Mouse (Mus musculus): ENCODE data around the gene Pcdh15. TPM values are rescaled to one million over a fixed set of nuclear protein-coding genes. Genes with fewer than 3 reads are reported as not detected.

Pcdh15 gene
- polyA plus RNA-seq, 1 experiment from 2014 or later: 0.41 TPM

DNA sequence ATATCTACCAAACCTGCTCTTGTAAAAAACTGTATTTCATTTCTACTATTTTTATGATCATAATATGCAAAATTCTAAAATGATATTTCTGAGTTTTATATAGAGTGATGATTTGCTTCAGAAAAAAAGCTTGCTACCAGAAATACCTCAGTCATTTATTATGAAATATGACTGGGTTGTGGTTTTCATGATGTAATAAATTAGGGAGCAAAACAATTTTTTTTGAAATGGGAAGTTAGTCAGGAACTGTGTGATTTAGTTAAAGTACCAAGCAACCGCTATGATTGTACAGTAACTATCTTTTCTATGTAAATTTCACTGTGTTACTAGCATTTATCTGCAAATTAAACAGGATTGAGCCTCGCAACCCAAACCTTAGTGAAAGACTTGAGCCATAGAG lies 1480.8 kb downstream of the Pcdh15 start:
- no peaks in the 10 kb centered on the region for H3K27me3 ChIP-seq
- DNase-seq (ENCODE audit: low read depth, low spot score): no peak
- ChIA-PET CTCF (interaction anchor here (1.6 kb wide), 1 partner anchor 10 kb away, joined by 3 read pairs; no protein-coding TSS in a partner anchor), POLR2A (no interaction called here)
- no peak for ATAC-seq
- in situ Hi-C loops (cut with MboI; ENCODE audit: low pct_unique_long_range_greater_than_20kb): no loop called here
- no peak for TF ChIP-seq CTCF (IDR thresholded peaks at IDR 0.05)

DNA sequence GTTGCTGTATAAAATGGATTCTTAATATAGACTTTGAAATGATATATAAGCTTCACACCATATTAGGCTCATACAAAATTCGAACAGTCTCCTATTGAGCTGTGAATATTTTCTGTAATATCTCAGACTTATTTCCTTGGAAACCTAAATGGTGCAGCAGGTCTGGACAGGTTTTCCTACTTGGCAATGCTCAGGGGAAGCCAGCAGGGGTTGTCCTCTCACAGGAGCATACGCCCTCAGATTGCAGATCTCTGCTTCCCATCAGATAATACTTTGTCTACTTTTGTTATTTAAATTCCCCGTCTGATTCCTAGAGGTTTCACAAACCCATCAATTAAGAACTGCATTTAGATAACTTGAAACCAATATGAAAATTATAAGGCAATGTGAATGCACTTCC lies 1492.7 kb downstream of the Pcdh15 start:
- peaks cover 4% of the 10 kb centered on the region for H3K27me3 ChIP-seq
- ChIA-PET CTCF (no interaction called here), POLR2A (no interaction called here)
- in situ Hi-C loops (cut with MboI; ENCODE audit: low pct_unique_long_range_greater_than_20kb): no loop called here
- DNase-seq (ENCODE audit: low read depth, low spot score): no peak
- TF ChIP-seq CTCF (IDR thresholded peaks at IDR 0.05): no peak
- no peak for ATAC-seq

DNA sequence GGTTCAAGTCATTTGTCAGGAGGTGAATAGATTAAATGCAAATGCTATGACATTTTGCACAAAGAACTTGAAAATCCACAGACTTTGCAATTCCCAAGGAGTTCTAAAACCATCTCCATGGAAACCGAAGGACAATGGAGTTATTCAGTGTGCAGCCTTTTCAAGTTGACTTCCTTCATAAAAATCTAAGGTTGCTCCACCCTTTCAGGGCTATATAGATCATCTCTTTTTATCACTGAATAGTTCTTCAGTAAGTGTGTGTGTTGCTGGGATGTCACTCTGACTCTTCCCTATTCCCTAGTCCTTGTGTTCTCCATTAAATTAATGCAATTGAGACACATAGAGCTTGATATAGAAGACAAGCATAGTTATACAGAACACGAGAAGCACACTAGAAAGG lies 1508.5 kb downstream of the Pcdh15 start:
- ChIA-PET POLR2A (no interaction called here), CTCF (no interaction called here)
- H3K27me3 ChIP-seq: no peaks in the 10 kb centered on the region
- DNase-seq (ENCODE audit: low read depth, low spot score): no peak
- no peak for ATAC-seq
- in situ Hi-C loops (cut with MboI; ENCODE audit: low pct_unique_long_range_greater_than_20kb): no loop called here
- TF ChIP-seq CTCF (IDR thresholded peaks at IDR 0.05): no peak

DNA sequence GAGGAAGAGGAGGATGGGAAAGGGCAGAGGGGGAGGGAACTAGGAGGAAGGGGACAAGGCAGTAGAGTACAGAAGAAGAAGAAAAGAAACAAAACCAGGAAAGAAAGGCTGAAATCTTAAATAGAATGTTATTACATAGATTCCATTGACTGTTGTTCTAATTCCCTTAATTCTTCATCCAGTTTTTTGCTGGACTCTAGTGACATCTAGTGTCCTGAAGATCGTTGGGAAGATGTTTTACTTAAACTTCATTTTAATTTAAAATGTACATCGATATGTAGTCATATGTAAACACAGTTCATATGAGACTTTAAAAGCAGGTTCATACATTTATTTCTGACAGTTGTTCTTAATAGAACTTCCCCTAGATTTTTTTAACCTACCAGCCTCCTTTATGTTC lies 1522.7 kb downstream of the Pcdh15 start:
- in situ Hi-C loops (cut with MboI; ENCODE audit: low pct_unique_long_range_greater_than_20kb): loop anchor here (10.0 kb wide), 1 partner anchor 1517 kb away; no protein-coding TSS in a partner anchor
- ChIA-PET CTCF (interaction anchor here (1.2 kb wide), 1 partner anchor 227 kb away, joined by 5 read pairs; no protein-coding TSS in a partner anchor), POLR2A (no interaction called here)
- DNase-seq (ENCODE audit: low read depth, low spot score) (no peak), ATAC-seq (no peak)
- peak; percentile 50 for TF ChIP-seq CTCF (IDR thresholded peaks at IDR 0.05)
- H3K27me3 ChIP-seq: peaks cover 3% of the 10 kb centered on the region

DNA sequence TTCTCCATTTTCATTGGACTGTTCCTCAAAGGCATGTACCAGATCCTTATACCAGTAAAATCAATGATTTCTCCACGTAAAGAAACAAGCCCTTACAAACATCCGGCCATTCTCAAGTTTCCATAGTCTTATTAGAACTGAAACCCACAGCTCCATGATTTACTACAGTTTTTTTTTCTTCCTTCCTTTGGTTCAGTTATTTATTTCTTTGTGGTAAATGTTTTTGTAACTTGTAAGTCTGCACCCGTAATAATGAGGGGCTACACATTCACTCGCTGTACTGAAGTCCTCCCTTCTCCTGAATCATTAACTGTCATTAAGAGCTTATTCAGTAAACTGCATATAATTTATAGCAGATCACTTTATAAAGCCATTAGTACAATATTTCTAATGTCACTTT lies 1526.6 kb downstream of the Pcdh15 start:
- peaks cover 10% of the 10 kb centered on the region for H3K27me3 ChIP-seq
- no peak for TF ChIP-seq CTCF (IDR thresholded peaks at IDR 0.05)
- no peak for ATAC-seq
- DNase-seq (ENCODE audit: low read depth, low spot score): no peak
- CTCF ChIA-PET: no interaction called here
- in situ Hi-C loops (cut with MboI; ENCODE audit: low pct_unique_long_range_greater_than_20kb): loop anchor here (10.0 kb wide), 1 partner anchor 1521 kb away; no protein-coding TSS in a partner anchor
- POLR2A ChIA-PET: no interaction called here

DNA sequence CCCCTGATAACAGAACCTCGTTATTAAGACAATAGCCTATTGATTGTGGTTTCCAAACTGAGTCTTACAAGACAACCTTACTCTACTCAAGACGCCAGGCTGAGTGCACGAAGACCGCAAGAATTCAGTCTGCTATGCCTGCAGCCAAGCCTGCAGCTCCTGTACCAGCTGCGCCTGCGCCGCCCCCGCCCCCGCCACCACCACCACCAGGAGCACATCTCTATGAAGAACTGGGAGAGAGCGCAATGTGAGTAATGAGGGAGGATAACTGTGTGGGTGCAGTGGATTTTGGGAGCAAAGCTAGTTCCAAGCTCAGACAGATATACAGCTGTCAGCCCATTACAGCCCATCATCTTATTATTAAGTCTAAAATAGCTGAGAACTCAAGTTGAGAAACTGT lies 1527.5 kb downstream of the Pcdh15 start:
- POLR2A ChIA-PET: interaction anchor here (0.6 kb wide), 1 partner anchor 43 kb away, joined by 3 read pairs; no protein-coding TSS in a partner anchor
- DNase-seq (ENCODE audit: low read depth, low spot score): no peak
- CTCF ChIA-PET: interaction anchor here (1.2 to 1.6 kb wide), 2 partner anchors 35 to 222 kb away, joined by 3 read pairs; no protein-coding TSS in a partner anchor
- H3K27me3 ChIP-seq: peaks cover 10% of the 10 kb centered on the region
- in situ Hi-C loops (cut with MboI; ENCODE audit: low pct_unique_long_range_greater_than_20kb): loop anchor here (10.0 kb wide), 1 partner anchor 1522 kb away; no protein-coding TSS in a partner anchor
- no peak for ATAC-seq
- TF ChIP-seq CTCF (IDR thresholded peaks at IDR 0.05): no peak

DNA sequence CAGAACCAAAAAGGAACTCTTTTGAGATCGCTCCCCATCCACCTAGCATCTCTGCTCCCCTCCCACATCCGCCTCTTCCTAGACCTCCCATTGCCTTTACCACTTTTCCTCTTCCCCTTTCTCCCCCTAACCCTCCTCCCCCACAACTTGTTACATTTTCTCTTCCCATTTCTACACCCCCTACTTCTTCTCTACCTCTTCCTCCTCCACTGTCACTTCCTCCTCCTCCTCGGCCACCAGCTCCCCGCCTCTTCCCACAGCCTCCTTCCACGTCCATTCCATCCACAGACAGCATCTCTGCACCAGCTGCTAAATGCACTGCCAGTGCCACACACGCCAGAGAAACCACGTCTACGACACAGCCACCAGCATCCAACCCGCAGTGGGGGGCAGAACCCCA lies 1532.2 kb downstream of the Pcdh15 start:
- POLR2A ChIA-PET: no interaction called here
- ATAC-seq (no peak), DNase-seq (ENCODE audit: low read depth, low spot score) (no peak)
- peaks cover 10% of the 10 kb centered on the region for H3K27me3 ChIP-seq
- in situ Hi-C loops (cut with MboI; ENCODE audit: low pct_unique_long_range_greater_than_20kb): no loop called here
- no peak for TF ChIP-seq CTCF (IDR thresholded peaks at IDR 0.05)
- CTCF ChIA-PET: no interaction called here

DNA sequence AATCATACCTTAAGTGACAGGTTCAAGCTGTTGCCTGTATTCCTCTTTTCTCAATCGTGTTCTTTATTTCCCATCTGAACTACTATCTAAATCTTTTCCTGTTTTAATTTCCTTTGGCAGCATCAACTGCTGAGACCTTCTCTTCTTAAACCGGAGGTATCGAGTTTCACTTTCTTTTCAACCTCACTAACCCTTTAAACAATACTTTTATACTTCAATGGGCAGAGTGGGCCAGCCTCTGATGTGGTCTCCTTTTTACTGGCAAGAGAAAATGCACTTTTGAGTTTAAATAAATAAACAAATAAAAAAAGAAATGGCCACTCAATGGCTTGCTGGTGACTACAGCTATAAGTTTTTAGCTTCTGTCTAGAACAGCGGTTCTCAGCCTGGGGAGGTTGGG lies 1537.9 kb downstream of the Pcdh15 start:
- TF ChIP-seq CTCF (IDR thresholded peaks at IDR 0.05): no peak
- ChIA-PET CTCF (no interaction called here), POLR2A (no interaction called here)
- ATAC-seq (no peak), DNase-seq (ENCODE audit: low read depth, low spot score) (no peak)
- peaks cover 3% of the 10 kb centered on the region for H3K27me3 ChIP-seq
- in situ Hi-C loops (cut with MboI; ENCODE audit: low pct_unique_long_range_greater_than_20kb): no loop called here

DNA sequence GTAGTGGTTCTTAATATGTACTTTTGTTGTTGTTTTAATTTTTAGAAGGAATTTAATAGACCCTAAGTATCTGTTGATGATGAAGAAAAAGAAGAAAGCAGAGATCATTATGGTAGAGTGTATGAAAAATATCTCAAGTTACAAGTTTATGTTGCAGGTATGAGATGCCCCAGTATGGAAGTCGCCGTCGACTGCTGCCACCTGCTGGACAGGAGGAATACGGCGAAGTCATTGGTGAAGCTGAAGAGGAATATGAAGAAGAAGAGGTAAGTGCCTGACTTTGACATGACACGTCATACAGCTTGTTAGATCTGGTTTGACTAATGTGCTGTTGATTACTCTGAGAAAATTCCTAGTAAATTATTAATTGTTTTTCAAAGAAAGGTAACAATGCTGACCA lies 1543.0 kb downstream of the Pcdh15 start:
- DNase-seq (ENCODE audit: low read depth, low spot score): no peak
- in situ Hi-C loops (cut with MboI; ENCODE audit: low pct_unique_long_range_greater_than_20kb): loop anchor here (10.0 kb wide), 1 partner anchor 203 kb away; no protein-coding TSS in a partner anchor
- TF ChIP-seq CTCF (IDR thresholded peaks at IDR 0.05): peak; percentile 84
- POLR2A ChIA-PET: no interaction called here
- CTCF ChIA-PET: interaction anchor here (1.5 kb wide), 1 partner anchor 69 kb away, joined by 4 read pairs; no protein-coding TSS in a partner anchor
- ATAC-seq: no peak
- H3K27me3 ChIP-seq: peaks cover 4% of the 10 kb centered on the region

DNA sequence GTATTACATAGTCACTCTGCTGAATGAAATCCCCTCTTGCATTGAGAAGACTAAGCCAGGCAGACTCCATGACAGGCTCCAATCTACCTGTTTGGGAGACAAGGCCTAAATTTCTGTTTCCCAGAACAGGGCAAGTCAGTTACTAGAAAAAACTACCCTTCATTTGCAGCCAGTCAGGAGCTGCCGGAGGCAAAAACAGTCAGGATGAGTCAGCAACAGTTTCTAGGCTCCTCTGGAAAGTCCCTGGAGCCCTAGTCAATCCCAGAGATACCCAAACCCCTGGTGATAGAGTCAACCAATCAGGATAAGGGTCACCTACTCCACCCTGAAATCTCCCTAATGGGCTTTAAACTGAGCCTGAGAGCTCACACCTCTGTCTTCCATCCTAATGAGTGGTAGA lies 1564.0 kb downstream of the Pcdh15 start:
- ATAC-seq (no peak), DNase-seq (ENCODE audit: low read depth, low spot score) (no peak)
- POLR2A ChIA-PET: no interaction called here
- CTCF ChIA-PET: interaction anchor here (1.8 kb wide), 1 partner anchor 17 kb away, joined by 4 read pairs; no protein-coding TSS in a partner anchor
- H3K27me3 ChIP-seq: no peaks in the 10 kb centered on the region
- in situ Hi-C loops (cut with MboI; ENCODE audit: low pct_unique_long_range_greater_than_20kb): no loop called here
- no peak for TF ChIP-seq CTCF (IDR thresholded peaks at IDR 0.05)

DNA sequence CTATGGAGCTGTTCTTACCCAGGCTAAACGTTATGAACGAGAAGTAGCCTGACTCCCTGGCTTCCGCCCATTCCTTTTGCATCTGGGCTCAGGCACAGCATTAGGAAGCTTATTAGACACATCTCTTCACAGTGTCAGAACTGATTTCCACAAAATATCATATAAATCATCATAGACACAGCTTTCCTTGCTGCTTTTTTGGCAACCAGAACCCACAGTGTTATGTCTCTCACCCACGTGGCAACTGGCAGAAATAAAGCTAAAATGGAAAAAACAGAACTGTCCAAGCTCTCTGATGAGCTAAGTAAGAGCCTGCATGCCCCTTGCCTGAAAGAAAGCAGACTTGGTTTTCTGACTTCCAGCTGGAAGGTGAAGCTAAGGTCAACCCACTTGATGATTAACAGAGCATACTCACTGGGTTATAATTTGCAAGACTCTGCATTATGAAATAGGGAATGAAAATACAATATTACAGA lies 1580.9 kb downstream of the Pcdh15 start:
- no peaks in the 10 kb centered on the region for H3K27me3 ChIP-seq
- ATAC-seq: peak; percentile 84
- POLR2A ChIA-PET: interaction anchor here (0.9 kb wide), 1 partner anchor 13 kb away, joined by 3 read pairs; no protein-coding TSS in a partner anchor
- TF ChIP-seq CTCF (IDR thresholded peaks at IDR 0.05): no peak
- CTCF ChIA-PET: interaction anchor here (0.7 to 1.5 kb wide), 4 partner anchors 17 to 212 kb away, joined by 3 to 4 read pairs (median 4); no protein-coding TSS in a partner anchor
- no peak for DNase-seq (ENCODE audit: low read depth, low spot score)
- in situ Hi-C loops (cut with MboI; ENCODE audit: low pct_unique_long_range_greater_than_20kb): no loop called here
